Mouse (Mus musculus): ENCODE results near the gene Gpr137b.
"Not testable (repeated sequence)": the region's sequence is repeated elsewhere in the genome, so short reads cannot be mapped to it uniquely, and the experiment has no call there.

Gene Gpr137b

DNA sequence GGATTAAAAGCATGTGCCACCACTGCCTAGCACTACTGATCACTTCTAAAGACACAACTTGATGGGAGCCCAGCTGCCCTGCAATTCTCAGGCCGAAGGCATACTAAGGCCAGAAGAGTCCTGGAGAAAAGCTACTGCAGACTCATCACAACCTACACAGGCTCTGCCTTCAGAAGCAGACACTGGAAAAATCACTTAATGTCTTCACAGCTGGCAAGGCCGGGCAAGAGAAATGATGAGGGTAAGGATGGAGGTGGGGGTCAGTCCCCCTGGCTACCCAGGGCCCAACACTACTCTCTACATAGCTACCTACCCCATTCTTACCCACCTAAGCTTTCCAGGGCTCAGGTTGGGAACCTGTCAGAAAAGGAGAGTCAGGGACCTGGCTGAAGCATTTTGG, 27.4 kb downstream of the Gpr137b start:
- not testable (repeated sequence) for DNase-seq (ENCODE audit: low spot score)

- DNase-seq (ENCODE audit: low spot score): not testable (repeated sequence)
Measured at GRCm38 (mm10) chr13:13363536-13363935, 30.3 kb downstream of the Gpr137b start.

DNA sequence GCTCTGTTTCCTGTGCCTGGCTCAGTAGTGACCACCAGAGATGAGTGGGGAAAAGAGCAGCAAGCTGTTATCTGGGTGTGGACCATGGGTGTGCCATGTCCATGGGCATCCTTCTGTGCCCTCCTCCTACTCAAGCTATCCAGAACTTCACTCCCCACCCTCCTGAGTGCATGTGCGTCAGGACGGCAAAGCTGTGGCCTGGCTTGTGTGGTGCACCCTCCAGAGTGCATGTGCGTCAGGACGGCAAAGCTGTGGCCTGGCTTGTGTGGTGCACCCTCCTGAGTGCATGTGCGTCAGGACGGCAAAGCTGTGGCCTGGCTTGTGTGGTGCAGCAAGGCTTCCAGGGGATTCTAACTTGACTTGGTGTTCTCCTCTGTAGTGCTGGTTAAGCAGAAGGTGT, 31.6 kb downstream of the Gpr137b start:
- DNase-seq (ENCODE audit: low spot score): not testable (repeated sequence)

DNA sequence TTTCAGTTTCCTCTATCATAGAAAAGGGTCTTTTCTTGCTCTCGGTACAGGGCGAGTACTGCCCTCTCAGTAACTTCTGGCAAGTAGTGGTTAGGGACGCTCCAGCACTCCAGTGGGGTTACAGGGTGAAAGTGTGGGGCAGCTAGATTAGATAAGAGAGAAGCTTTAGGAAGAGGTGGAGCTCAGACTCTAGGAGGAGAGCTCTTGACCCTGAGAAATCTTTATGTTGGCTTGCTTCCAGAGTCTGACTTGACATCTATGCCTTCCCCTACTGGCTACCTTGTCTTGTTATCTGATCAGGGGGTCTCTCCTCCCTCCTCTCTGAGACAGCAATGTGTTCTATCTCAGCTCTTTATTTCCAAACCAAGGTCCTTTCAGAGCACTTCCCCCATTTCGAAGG, 33.8 kb downstream of the Gpr137b start:
- not testable (repeated sequence) for DNase-seq (ENCODE audit: low spot score)

- not testable (repeated sequence) for DNase-seq (ENCODE audit: low spot score)
Measured at GRCm38 (mm10) chr13:13358602-13359001, 35.2 kb downstream of the Gpr137b start.

GRCm38 (mm10) chr13:13358097-13358496, 35.7 kb downstream of the Gpr137b start:
- not testable (repeated sequence) for DNase-seq (ENCODE audit: low spot score)

DNA sequence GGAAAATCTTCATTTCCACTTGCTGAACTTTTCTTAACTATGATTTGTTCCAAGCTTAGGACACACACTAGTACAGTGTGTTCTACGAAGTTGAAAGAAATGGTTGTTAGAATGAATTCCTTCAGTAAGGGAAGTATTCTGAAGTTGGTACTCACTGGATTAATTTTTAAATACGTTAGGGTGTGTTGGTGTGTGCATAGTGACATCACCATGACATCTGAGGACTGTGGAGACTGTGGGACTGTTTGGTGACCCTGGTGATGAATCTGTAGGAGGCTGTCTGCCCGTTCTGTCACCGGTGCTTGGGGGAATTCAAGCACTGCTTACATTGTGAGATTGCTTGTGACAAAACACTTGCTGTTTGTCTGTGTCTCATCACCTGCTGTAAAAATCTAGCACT, 41.7 kb downstream of the Gpr137b start:
- not testable (repeated sequence) for DNase-seq (ENCODE audit: low spot score)

DNA sequence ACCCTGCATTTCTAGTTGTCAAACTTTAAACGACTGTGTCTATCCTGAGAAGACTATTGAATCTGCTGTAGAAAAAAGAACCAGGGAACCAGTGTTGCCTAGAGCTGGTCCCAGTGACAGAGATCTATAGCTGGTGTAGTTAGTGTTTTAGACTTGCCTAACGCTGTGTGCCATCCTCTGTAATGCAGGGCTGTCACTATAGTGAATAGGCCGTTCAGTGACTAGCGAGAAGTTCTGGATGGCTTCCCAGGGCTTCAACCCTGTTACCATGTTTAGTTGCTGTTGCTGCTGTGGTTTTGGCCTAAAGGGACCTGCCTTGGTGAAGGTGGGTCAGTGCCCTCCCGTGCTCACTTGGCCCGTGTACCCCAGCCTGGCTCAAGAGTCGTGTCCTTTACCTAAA, 43.1 kb downstream of the Gpr137b start:
- not testable (repeated sequence) for DNase-seq (ENCODE audit: low spot score)

DNA sequence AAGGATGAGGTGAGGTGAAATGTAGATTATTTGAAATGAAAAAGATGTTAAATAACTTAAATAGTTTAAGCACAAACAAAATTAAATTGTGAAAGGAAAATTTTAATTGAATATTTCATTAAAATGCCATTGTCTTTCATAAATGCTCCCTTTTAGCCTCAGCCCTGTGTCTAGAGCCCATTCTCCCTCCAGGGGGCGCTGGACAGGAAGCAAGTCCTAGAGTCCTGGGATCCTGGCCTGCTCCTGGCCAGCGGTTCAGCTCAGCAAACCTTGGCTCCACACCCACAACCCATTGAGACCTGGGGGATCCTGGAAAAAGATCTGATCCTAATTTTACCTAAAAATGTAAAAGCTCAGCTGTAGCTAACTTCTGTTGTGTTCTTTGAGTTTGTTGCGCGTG, 44.5 kb downstream of the Gpr137b start:
- peak; percentile 15 for DNase-seq (ENCODE audit: low spot score)

DNA sequence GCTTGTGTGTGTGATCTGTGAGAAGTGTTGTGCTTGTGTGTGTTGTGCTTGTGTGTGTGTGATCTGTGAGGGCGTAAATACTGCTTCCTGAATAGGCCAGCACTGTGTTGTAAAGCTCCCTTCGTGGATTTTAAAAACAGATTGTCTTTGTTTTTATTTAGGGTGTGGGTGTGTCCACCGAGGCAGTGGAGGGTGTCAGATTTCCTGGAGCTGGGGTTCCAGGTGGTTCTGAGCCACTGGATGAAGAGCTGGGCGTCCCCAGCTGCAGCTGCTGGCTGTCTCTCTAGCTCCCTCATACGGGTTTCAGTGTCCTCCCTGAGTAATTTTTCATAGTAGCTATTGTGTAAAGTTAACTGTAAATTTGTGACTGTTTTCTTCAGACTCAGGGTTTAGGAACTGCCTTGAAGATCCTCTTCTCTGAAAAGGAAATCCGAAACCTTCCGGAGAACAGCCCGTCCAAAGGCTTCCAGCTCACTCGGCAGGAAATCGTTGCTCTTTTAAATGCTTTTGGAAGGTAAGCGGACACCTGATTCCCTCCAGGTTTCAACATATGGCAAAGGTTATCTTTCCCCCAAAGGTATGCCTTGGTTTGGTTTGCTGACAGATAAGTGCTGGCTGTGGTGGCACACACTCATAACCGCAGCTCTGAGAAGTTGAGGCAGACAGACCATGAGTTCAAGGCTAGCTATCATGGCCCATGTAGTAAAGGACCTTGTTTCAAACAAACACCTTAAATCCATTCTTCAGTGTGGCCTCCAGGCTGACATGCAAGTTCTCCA, 46.0 kb downstream of the Gpr137b start:
- DNase-seq (ENCODE audit: low spot score): not testable (repeated sequence)

GRCm38 (mm10) chr13:13337361-13337760, 56.5 kb downstream of the Gpr137b start:
- DNase-seq (ENCODE audit: low spot score): not testable (repeated sequence)

DNA sequence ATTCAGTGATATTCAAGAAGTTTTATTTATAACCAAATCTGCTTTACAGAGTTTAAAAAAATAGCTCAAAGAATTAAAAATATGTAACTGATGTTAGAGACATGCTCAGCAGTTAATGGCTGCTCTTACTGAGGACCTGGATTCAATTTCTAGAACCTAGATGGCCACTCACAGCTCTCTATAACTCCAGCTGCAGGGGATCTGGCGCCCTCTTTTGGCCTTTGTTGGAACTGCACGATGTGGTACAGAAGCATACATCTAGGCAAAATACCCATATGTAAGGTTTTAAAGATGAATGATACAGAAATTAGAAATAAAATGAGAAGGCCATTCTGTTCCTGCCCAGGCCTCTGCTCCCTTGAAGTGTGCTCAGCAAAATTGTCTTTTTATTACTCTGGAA, 64.9 kb downstream of the Gpr137b start:
- peak; percentile 62 for DNase-seq (ENCODE audit: low spot score)
